Mouse (Mus musculus): ENCODE measurements around the gene Tmem131l.

Gene Tmem131l

DNA sequence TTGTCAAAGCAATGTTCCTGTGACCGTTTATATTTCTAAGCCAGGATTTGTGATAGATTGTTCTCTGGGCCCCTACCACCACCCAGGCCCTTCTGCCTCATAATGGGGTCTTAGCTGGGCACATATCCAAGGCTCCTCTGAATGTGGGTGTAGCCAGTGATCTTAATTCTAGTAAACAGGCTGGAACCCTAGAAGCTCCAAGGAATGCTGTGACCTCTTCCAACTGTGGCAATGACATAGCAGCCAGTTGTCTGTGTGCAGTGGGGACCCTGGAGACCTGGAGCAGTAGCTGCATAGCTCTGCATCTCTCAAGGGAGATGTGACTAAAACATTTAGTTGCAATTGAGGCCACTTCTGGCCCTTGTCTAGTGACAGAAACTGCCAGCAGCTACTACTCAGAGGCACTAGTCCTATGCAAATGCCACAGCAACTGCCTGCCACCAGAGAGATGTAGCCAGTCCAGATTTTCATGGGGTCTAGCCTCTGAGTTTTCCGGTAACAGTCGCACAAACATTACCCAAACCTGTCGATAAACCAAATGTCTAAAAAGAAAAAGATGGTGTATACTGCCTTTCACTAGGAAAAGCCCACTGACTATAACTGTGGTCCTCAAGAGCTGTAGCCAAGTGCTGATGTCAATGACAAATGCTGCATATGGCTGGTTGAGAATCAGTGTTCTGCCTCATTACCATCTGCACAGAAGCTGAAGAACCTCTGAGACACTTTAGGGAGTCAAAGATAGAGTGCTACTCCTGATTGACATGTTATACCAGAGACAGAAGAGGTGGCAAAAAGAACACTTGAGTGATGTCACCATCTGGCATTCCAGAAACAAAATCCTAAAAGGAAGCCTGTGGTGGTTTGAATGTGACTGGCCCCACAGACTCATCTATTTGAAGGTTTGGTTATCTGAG is 61.2 kb downstream of the Tmem131l start:
- DNase-seq (ENCODE audit: low read depth, low spot score) = no peak

GRCm38 (mm10) chr3:83977817-83978216 is 62.2 kb downstream of the Tmem131l start:
- DNase-seq (ENCODE audit: low read depth, low spot score) = no peak

- no peak for DNase-seq (ENCODE audit: low read depth, low spot score)
These were observed 63.8 kb downstream of the Tmem131l start for GRCm38 (mm10) chr3:83976161-83976560.

- no peak for DNase-seq (ENCODE audit: low read depth, low spot score)
These were observed 66.6 kb downstream of the Tmem131l start for GRCm38 (mm10) chr3:83973339-83973738.

GRCm38 (mm10) chr3:83970629-83971028 is 69.3 kb downstream of the Tmem131l start:
- no peak for DNase-seq (ENCODE audit: low read depth, low spot score)

DNA sequence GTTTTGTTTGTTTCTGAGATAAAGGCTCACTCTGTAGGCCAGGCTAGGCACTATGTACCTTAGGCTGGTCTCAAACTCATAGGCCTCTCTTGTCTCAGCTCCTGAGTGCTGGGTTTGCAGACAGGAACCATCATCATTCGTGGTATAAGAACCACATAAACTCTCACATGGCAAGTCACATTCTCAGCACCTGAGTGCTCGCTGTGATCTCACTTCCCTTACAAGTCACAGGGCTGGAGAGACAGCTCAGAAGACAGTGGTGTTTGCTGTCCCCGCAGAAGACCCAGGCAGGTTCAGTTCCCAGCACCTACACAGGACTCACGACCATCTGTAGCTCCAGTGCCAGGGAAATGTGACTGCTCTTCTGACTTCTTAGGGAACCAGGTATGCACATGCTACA is 70.9 kb downstream of the Tmem131l start:
- DNase-seq (ENCODE audit: low read depth, low spot score) = no peak

GRCm38 (mm10) chr3:83967791-83968190 is 72.2 kb downstream of the Tmem131l start:
- no peak for DNase-seq (ENCODE audit: low read depth, low spot score)

DNA sequence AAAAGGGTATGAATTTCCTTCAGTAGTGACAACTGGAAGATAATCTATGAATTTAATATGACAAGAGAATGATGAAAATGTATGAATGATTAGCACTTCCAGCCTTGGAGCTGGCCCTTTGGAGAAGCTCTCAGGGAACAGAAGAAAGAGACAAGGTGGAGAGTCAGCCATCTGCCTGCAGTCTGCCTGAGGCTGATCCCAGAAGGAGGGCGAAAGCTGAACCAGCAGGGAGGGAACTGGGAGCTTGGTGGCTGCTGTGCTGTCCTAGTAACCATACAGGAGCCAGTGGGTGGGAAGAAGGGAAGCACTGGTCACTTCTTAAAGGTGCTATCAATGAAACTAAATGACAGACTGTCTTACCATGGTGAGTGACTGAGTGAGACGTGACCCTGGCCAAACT is 74.6 kb downstream of the Tmem131l start:
- DNase-seq (ENCODE audit: low read depth, low spot score) = no peak

DNA sequence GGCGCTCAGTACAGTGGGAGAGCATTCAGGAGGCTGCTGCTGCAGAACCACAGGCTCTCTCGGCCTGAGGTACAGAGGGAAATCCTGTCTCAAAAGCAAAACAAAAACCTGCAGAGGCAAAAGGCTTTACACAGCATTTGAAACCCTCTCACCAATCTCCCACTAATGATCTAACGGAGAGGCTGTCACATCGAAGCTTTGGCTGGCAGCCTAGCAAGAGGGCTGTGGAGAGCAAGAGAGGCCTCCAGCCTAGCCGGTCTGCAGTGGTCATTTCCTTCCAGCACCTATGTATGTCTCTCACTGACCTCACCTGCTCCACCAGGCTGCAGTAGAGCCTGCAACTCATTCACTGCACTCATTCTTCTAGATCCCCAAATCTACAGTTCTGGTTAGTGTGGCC is 76.3 kb downstream of the Tmem131l start:
- no peak for DNase-seq (ENCODE audit: low read depth, low spot score)

DNA sequence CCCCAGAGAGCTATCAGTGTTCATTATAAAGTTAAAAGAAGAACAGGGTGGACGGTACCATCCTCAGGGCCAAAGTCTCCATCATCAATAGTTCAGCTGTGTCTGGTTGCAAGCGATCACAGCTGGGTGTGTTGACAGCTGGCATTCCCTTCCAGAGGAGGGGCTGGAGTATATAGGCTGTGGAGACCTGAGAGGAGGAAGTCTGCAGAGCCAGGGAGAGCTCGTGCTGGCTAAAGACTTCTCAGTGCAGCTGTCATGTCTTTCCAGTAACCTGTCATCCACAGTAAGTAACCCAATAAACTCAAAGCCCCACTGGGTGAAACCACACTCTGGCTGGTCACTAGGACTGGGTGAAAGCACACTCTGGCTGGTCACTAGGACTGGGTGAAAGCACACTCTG is 77.4 kb downstream of the Tmem131l start:
- no peak for DNase-seq (ENCODE audit: low read depth, low spot score)

- peak; percentile 73 for DNase-seq (ENCODE audit: low read depth, low spot score)
These were observed 77.9 kb downstream of the Tmem131l start for GRCm38 (mm10) chr3:83962076-83962475.

DNA sequence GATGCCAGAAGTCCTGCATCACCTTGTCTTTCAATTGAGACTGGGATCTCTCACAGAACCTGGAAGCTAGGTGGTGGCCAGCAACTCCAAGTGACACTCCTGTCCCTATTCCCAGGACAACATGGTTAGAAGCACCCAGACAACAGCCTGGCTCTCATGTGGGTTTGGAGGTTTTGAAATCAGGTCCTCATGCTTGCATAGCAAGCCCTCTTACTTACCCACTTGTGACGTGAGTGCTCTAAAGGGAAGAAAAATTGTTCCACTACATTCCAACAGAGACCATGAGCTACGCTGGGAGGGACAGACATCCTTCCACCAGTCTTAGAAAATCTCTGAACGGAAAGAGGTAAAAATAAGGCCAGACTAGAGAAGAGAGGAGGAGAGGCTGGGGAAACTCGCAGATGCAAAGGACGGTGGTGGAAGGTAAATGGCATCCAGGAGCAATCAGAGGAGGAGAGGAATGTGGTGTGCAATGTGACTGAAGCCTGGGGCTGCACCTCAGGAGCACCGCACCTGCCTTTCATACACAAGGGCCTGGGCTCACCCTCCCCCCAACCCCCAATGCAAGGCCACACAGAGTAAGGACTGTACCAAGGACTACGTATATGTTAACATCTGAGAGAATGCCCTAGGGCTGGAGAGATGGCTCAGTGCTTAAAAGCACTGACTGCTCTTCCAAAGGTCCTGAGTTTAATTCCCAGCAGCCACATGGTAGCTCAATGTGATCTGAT is 80.9 kb downstream of the Tmem131l start:
- no peak for DNase-seq (ENCODE audit: low read depth, low spot score)

DNA sequence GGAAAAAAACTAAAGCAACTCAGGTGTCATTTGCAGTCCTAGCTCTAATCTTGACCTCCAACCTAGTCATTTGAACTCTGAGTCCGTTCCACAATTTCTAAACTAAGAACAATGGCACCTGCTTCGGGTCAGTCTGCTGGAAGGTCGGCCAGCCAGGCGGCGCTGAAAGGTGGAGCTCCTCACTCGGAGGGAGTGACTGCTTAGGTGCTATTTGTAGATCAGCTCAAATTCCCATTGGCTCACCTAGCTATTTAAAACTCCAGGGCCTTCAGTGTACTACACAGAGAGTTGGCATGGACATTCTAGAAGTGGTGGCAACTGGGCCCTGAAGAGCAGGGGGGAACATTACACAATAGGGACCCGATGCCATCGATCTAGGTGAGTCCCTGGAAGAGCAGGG is 86.1 kb downstream of the Tmem131l start:
- no peak for DNase-seq (ENCODE audit: low read depth, low spot score)

DNA sequence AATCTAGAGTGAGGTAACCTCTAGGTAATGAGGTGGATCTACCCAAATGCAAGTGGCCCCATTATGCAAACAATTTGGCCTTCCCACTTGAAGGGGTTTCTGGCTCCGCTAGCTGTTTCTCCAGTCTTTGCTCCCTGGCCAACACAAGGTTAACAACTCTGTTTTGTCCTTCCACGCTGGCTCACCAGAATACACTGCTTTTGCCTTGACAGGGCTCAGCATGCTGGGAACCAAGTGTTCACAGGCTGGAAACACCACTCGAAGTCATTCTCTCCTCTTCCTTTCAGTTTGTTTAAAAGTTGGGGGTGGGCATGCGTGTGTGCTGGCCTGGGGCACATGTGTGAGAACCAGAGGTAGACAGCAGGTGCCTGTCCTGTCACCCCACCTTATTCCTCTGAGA is 91.2 kb downstream of the Tmem131l start:
- no peak for DNase-seq (ENCODE audit: low read depth, low spot score)

DNA sequence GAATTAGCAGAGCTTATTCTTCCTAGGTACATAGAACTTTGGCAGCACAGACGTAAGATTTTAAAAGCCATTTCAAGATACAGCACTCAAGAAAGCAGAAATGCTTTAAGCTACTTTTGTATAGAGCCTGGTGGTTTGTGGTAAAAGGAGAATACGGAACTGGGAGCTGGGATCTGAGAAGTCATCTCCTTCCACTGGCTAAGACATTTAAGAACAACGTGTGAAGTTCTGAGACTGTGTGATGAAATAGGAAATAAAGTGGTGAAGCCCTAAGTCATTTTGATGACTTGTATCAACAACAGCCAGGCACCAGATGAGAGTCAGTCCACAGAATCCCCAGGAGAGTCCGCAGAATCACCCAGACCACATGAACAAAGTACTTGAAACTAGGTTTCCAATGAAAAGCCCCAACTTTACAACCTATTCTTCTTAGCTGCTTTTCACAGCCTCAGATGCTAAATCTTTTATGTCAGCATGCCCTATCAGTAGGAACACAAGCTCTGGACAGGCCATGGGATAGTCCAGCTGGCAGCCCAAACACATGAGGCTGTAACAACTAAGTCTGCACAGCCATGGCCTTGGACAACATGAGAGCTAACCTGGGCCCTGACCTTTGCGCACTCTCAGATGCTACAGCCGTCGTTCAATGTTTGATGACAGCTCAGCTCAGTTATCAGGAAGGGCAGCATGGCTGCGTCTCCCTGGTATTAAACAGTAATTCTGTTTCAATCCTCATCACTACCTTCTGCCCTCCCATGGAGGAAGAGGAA is 92.3 kb downstream of the Tmem131l start:
- no peak for DNase-seq (ENCODE audit: low read depth, low spot score)

DNA sequence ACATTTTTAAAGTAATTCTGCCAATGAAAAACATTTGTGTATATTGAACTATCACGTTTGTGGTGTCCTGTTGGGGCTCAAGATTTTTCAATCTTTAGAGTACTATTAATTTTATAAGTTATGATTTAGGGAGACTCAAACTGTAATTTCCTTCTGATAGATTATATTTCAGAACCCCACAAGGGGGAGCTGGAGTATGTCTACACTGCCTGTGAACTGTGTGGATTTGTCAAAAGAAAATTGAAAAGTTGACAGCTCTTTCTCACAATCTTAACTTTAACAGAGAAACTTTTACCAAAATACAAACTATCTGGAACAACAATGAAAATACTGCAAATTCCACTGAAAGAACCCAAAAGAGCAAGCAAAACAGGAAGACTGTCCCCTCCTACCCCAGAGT is 93.1 kb downstream of the Tmem131l start:
- DNase-seq (ENCODE audit: low read depth, low spot score) = no peak

DNA sequence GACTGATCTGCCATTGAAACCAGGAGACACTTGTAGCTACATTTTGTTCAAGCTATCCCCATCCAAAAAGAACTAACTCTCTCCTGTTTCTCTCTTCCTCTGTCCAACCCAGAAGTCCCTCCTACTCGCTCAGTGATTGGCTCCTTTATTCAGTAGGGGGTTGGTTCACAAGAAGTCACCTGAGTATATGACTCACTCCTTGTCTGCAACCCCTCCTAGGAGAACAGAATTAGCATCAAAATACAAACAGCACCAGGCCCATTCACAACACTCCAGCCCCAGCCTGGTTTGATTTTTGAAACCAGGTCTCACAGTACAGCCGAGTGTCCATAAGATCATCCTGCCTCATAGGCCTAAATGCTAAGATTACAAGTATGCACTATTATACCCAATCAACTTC is 96.3 kb downstream of the Tmem131l start:
- DNase-seq (ENCODE audit: low read depth, low spot score) = peak; percentile 95

GRCm38 (mm10) chr3:83943212-83943611 is 96.8 kb downstream of the Tmem131l start:
- no peak for DNase-seq (ENCODE audit: low read depth, low spot score)

GRCm38 (mm10) chr3:83941921-83942320 is 98.1 kb downstream of the Tmem131l start:
- DNase-seq (ENCODE audit: low read depth, low spot score) = no peak

- DNase-seq (ENCODE audit: low read depth, low spot score) = peak; percentile 79
These were observed 101.1 kb downstream of the Tmem131l start for GRCm38 (mm10) chr3:83938871-83939270.

- no peak for DNase-seq (ENCODE audit: low read depth, low spot score)
These were observed 105.5 kb downstream of the Tmem131l start for GRCm38 (mm10) chr3:83934514-83934913.

Measured in R1 (cell line).